Mouse (Mus musculus) stomach, postnatal 0 days (tissue): ENCODE data around the gene Skp2. TPM values are rescaled to one million over a fixed set of nuclear protein-coding genes. Genes with fewer than 3 reads are reported as not detected.

Experiments
- ATAC-seq: fragments of 200-750 bp; cut with Nextera tagmentation; 2 replicates; pipeline ENCODE4 v1.8.0; 2017; ENCODE audit not compliant: low FRiP score, low TSS enrichment
- DNase-seq: peaks from one replicate; pipeline ENCODE4 v3.0.0-alpha.2; 2016; ENCODE audit warnings: low spot score
- H3K27ac ChIP-seq: fragments of 300-500 bp; sonication (generic); replicated peaks from 2 replicates; pipeline ENCODE4 v1.5.1; 2014; ENCODE audit warnings: mild to moderate bottlenecking, control low read depth
- H3K27me3 ChIP-seq: fragments of 300-500 bp; sonication (generic); 2 replicates; pipeline ENCODE4 v1.6.1; 2014; ENCODE audit warnings: low read length; ENCODE audit not compliant: control insufficient read depth, insufficient read depth
- H3K36me3 ChIP-seq: fragments of 300-500 bp; sonication (generic); 2 replicates; pipeline ENCODE4 v1.6.1; 2014; ENCODE audit warnings: low read length, mixed read lengths; ENCODE audit not compliant: control insufficient read depth, insufficient read depth
- H3K4me1 ChIP-seq: fragments of 300-500 bp; sonication (generic); replicated peaks from 2 replicates; pipeline ENCODE4 v1.6.1; 2014; ENCODE audit warnings: antibody characterized with exemption; ENCODE audit not compliant: control insufficient read depth, insufficient read depth
- H3K4me2 ChIP-seq: fragments of 300-500 bp; sonication (generic); replicated peaks from 2 replicates; pipeline ENCODE4 v1.6.1; 2014; ENCODE audit warnings: low read depth, mild to moderate bottlenecking, control low read depth, moderate library complexity
- H3K4me3 ChIP-seq: fragments of 300-500 bp; sonication (generic); 2 replicates; pipeline ENCODE4 v1.5.1; 2014; ENCODE audit warnings: low read depth, low read length, control low read depth
- H3K9ac ChIP-seq: fragments of 300-500 bp; sonication (generic); 2 replicates; pipeline ENCODE4 v1.6.1; 2014; ENCODE audit warnings: mild to moderate bottlenecking, low read length, control low read depth, mixed read lengths
- H3K9me3 ChIP-seq: fragments of 300-500 bp; sonication (generic); 2 replicates; pipeline ENCODE4 v1.6.1; 2016; ENCODE audit warnings: low read length; ENCODE audit not compliant: control insufficient read depth
- CTCF ChIP-seq: IDR thresholded peaks from 2 replicates; pipeline ENCODE4 v1.5.1; 2016; ENCODE audit warnings: antibody characterized with exemption, low read depth, mild to moderate bottlenecking, moderate library complexity
- EP300 ChIP-seq: optimal IDR thresholded peaks from 2 replicates; pipeline ENCODE3; 2016; ENCODE audit warnings: antibody characterized with exemption
- WGBS: fragments of 180-500 bp; shearing (Covaris S2); extraction: QIAGEN DNeasy Blood & Tissue Kit; methylation state at CpG from one replicate; pipeline ENCODE4 v1.1.7; 2014; 5-methylcytosine and 5-hydroxymethylcytosine counted together
- polyA plus RNA-seq: library from polyadenylated mRNA; unstranded; fragments of >200 nt; fragmentation: Nextera tagmentation; extraction: Ambion mirVana; gene quantifications from 2 replicates; pipeline ENCODE4 v1.2.1, GENCODE M21; 2015

Gene Skp2
- polyA plus RNA-seq, 1 experiment from 2014 or later: 9.7 TPM

- Histone ChIP-seq H3K27ac (no peak overlapping the region), H3K36me3 (no peaks in the 10 kb centered on the region), H3K9ac (no peak overlapping the region), H3K4me2 (no peak overlapping the region), H3K9me3 (no peaks in the 10 kb centered on the region), H3K27me3 (no peaks in the 10 kb centered on the region), H3K4me3 (no peak overlapping the region), H3K4me1 (no peaks in the 10 kb centered on the region)
- TF ChIP-seq CTCF (no peak), EP300 (no peak)
- DNase-seq: no peak
- WGBS: 91% methylated on average over 17 of the region's 17 CpGs
- ATAC-seq: no peak
Measured at GRCm38 (mm10) chr15:9087895-9088682, 67.1 kb downstream of the Skp2 start.

- no peak overlapping the region for H3K9ac ChIP-seq
- WGBS: 75% methylated on average over 5 of the region's 5 CpGs
- no peaks in the 10 kb centered on the region for H3K4me1 ChIP-seq
- no peaks in the 10 kb centered on the region for H3K27me3 ChIP-seq
- H3K27ac ChIP-seq: no peak overlapping the region
- ATAC-seq (no peak), DNase-seq (no peak)
- no peaks in the 10 kb centered on the region for H3K36me3 ChIP-seq
- no peak for TF ChIP-seq CTCF
- TF ChIP-seq EP300: no peak
- H3K4me3 ChIP-seq: no peak overlapping the region
- H3K4me2 ChIP-seq: no peak overlapping the region
- H3K9me3 ChIP-seq: no peaks in the 10 kb centered on the region
Measured at GRCm38 (mm10) chr15:9087421-9087820, 67.8 kb downstream of the Skp2 start.

DNA sequence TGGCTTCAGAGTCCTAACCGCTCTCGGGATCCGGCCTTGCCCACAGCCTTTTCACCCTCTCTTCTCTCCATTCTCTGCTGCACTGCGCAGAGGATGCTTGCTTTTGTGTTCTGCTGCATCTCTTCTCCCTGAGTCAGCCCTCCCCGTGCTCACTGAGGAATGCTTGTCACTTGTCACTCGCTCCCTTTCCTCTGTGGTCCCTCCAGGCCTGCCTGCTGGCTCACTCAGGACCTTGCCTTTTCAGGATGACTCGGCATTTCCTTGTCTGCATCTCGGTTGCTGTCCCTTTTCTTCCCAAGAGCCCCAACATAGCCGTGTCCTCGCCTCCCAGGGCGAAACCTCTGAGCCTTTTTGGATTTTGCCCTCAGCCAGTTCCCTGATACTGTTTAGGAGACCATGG, 68.4 kb downstream of the Skp2 start:
- H3K4me1 ChIP-seq: no peaks in the 10 kb centered on the region
- no peak for TF ChIP-seq EP300
- TF ChIP-seq CTCF: no peak
- WGBS: 76% methylated on average over 11 of the region's 11 CpGs
- no peaks in the 10 kb centered on the region for H3K36me3 ChIP-seq
- no peak overlapping the region for H3K4me2 ChIP-seq
- ATAC-seq (no peak), DNase-seq (no peak)
- no peak overlapping the region for H3K9ac ChIP-seq
- no peak overlapping the region for H3K4me3 ChIP-seq
- no peaks in the 10 kb centered on the region for H3K27me3 ChIP-seq
- no peaks in the 10 kb centered on the region for H3K9me3 ChIP-seq
- H3K27ac ChIP-seq: no peak overlapping the region

GRCm38 (mm10) chr15:9082753-9083152, 72.5 kb downstream of the Skp2 start:
- WGBS: 74% methylated on average over 9 of the region's 9 CpGs
- H3K4me2 ChIP-seq: no peak overlapping the region
- no peak overlapping the region for H3K4me3 ChIP-seq
- no peak for DNase-seq
- no peaks in the 10 kb centered on the region for H3K27me3 ChIP-seq
- ATAC-seq: no peak
- H3K36me3 ChIP-seq: no peaks in the 10 kb centered on the region
- H3K9me3 ChIP-seq: no peaks in the 10 kb centered on the region
- no peaks in the 10 kb centered on the region for H3K4me1 ChIP-seq
- no peak overlapping the region for H3K27ac ChIP-seq
- H3K9ac ChIP-seq: no peak overlapping the region
- no peak for TF ChIP-seq EP300
- TF ChIP-seq CTCF: no peak

DNA sequence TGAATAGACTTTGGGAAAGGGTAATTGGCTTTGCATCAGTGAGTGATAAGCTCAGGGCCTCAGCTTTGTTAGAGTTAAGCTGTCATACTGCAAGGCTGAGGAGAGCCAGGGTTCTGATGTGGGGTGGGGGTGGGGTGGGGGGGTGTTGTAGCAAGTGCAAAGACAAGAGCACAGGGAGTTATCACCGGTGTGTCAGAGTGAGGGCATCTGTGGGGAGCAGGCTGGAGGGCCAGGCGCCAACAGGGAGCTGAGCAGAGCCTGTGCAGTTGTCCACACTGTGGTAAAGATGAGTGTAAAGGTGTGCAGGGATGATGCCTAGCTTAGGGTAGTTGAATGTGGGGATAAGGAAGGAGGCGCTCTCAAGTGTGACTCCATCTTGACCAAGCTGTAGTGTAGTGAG, 73.9 kb downstream of the Skp2 start:
- 75% methylated on average over 3 of the region's 3 CpGs for WGBS
- H3K9me3 ChIP-seq: no peaks in the 10 kb centered on the region
- ATAC-seq: no peak; the same call in 1 of the 2 replicates
- H3K36me3 ChIP-seq: no peaks in the 10 kb centered on the region
- H3K27me3 ChIP-seq: no peaks in the 10 kb centered on the region
- no peak overlapping the region for H3K4me2 ChIP-seq
- no peak for DNase-seq
- H3K27ac ChIP-seq: no peak overlapping the region
- no peak overlapping the region for H3K4me3 ChIP-seq
- no peak overlapping the region for H3K9ac ChIP-seq
- H3K4me1 ChIP-seq: no peaks in the 10 kb centered on the region
- no peak for TF ChIP-seq CTCF
- TF ChIP-seq EP300: no peak

DNA sequence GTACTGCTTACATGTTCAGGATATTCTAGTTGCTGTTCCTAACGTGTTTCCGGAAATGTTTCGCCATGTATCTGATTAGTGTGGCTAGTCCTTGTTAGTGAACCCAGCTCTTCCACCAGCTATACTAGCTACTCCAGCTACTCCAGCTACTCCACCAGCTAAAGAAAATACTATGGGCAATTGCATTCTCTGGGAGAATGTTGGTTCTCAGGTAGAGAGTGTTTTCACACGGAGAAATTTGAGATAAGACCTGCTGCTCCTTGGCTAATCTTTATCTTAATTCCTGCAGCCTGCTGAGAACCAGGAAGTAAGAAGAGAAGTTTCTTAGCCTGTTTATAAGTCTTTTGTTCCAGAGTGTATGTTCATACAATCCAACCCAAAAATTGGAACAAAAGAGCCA, 75.0 kb downstream of the Skp2 start:
- Histone ChIP-seq H3K27ac (peak overlapping the region; percentile 63), H3K9ac (no peak overlapping the region), H3K9me3 (no peaks in the 10 kb centered on the region), H3K27me3 (no peaks in the 10 kb centered on the region), H3K36me3 (no peaks in the 10 kb centered on the region), H3K4me2 (0 out of 2 replicates have a peak overlapping the region, but pooled peaks have one; percentile 8), H3K4me1 (no peaks in the 10 kb centered on the region; the same call in 1 of the 2 replicates), H3K4me3 (no peak overlapping the region)
- 49% methylated on average over 4 of the region's 4 CpGs for WGBS
- TF ChIP-seq CTCF: no peak
- TF ChIP-seq EP300: no peak
- ATAC-seq (peak; percentile 62), DNase-seq (no peak)
